Mouse (Mus musculus) cerebellum, adult 8-10 months (tissue): ENCODE measurements around the gene Pgbd1.
A peak's percentile ranks its signal among the peaks of the same experiment; 100 is the strongest.

Source experiments
- DNase-seq: peaks from one replicate; pipeline ENCODE4 v3.0.0; 2022

The Pgbd1 gene

GRCm38 (mm10) chr13:21415266-21415665 lies 25.6 kb downstream of the Pgbd1 start:
- DNase-seq, result no peak

GRCm38 (mm10) chr13:21414231-21415212 lies 26.3 kb downstream of the Pgbd1 start:
- no peak for DNase-seq

- DNase-seq, result peak; percentile 23
These were observed 31.9 kb downstream of the Pgbd1 start for GRCm38 (mm10) chr13:21408805-21409459.

GRCm38 (mm10) chr13:21407969-21408804 lies 32.7 kb downstream of the Pgbd1 start:
- peak; percentile 84 for DNase-seq

DNA sequence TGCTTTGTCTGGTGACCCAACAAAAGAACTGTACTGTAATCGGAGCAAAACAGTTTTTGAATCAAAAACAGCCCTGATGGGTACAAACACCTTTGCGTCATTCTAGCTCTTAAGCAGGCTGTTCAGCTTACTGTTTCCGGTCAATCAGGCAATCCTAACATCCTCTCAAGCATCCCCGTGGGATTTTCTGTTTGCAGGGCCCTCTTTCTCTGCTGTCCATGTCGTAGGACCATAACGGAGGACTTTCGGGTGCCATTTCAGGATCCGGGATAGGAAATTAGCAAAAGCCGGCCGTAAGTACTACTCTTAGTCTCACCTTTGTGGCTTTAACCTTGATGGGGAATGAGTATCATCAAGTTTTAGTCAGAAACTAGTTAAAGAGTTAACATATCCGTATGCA lies 33.5 kb downstream of the Pgbd1 start:
- no peak for DNase-seq

GRCm38 (mm10) chr13:21402848-21403247 lies 38.0 kb downstream of the Pgbd1 start:
- DNase-seq, result no peak

- DNase-seq, result peak; percentile 83
These were observed 38.5 kb downstream of the Pgbd1 start, which contains the start of gene Zkscan3 for GRCm38 (mm10) chr13:21402287-21402846. Gene Zkscan3 (minus strand): TSS chr13:21402755.

DNA sequence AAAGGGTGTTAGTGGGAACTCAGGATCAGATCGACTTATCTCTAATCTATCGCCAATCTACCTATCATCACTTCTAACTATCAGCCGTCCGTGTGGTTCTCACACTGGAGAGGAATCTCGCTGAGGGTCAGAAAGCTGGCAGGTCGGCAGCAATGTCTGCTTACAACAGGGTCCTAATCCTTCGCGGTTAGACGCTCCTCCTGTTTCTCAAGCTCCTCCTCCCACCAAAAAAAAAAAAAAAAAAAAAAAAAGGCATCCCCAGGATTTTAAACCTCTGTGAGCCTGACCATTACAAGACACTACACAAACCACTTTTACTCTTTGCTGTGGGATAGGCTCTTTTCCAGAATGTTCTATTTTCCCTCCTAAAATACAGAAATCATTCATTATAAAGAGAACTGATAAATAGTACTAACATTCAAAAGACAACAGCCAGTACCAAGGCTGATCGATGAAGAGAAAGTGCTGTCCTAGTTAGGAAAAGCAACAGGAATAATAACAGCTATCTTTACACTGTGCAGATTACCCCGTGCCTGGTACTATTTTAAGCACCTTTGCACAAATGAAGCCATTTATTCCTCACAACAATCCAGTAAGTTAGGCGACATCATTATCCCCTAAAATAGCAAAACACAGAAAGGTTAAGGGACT lies 39.1 kb downstream of the Pgbd1 start:
- no peak for DNase-seq

GRCm38 (mm10) chr13:21401166-21401565 lies 39.7 kb downstream of the Pgbd1 start:
- DNase-seq, result no peak

- DNase-seq, result no peak
These were observed 43.4 kb downstream of the Pgbd1 start for GRCm38 (mm10) chr13:21397486-21397885.

DNA sequence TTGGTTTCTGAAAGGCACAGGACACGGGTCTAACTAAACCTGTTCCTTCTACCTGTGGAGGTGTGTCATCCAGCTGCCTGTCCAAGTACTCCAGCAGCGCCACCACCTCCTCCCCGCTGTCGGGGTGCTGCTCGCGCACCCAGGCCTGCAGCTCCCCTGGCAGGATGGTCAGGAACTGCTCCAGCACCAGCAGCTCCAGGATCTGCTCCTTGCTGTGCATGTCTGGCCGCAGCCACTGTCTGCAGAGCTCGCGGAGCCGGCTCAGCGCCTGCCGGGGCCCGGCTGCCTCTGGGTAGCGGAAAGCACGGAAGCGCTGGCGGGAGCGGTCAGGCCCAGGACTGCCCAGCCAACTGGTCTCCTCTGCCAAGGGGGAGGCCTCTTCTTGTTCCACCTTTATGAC lies 44.8 kb downstream of the Pgbd1 start:
- DNase-seq, result peak; percentile 18

GRCm38 (mm10) chr13:21395623-21396022 lies 45.2 kb downstream of the Pgbd1 start:
- DNase-seq, result no peak

GRCm38 (mm10) chr13:21395211-21395610 lies 45.6 kb downstream of the Pgbd1 start:
- no peak for DNase-seq

GRCm38 (mm10) chr13:21377773-21378172 lies 63.1 kb downstream of the Pgbd1 start:
- DNase-seq, result no peak

DNA sequence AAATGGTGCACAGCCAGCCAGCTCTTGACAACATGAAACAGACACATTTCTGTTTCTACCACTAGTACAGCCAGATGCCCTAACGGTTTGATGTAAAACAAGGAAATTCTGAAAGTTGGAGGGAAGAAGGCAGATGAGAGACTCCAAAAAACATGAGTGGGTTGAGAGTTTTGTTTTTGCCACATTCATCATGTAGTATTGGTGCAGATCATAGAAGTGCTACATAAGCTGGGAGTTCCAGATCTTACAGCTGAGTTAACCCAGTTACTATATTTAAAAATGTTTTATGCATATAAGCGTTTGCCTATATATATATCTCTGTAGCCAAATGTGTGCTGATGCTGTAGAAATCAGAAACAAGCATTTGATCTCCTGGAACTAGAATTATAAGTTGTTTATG lies 68.2 kb downstream of the Pgbd1 start:
- no peak for DNase-seq
